Mouse (Mus musculus): ENCODE results near the gene Uqcrq. TPM values are rescaled to one million over a fixed set of nuclear protein-coding genes. Genes with fewer than 3 reads are reported as not detected.

Gene Uqcrq
- total RNA-seq (2021), result 100 to 1,000 TPM; 559 to 683 TPM
- long read RNA-seq, experiment 1, transcript Uqcrq-201 (2 exons, 1,521 nt), result major isoform, 539 of 850 reads
- long read RNA-seq, experiment 1, transcript Uqcrq-203 (3 exons, 405 nt), result minor isoform, 60 of 850 reads
- long read RNA-seq, experiment 1, transcript Uqcrq-204 (2 exons, 375 nt), result minor isoform, 12 of 850 reads
- long read RNA-seq, experiment 1, partial matches to known transcripts, result 231 of 850 reads
- long read RNA-seq, experiment 1, other reads (novel, unspliced or antisense), result 8 of 850 reads
- long read RNA-seq, experiment 2, transcript Uqcrq-201 (2 exons, 1,521 nt), result major isoform, 302 of 761 reads
- long read RNA-seq, experiment 2, transcript Uqcrq-203 (3 exons, 405 nt), result minor isoform, 26 of 761 reads
- long read RNA-seq, experiment 2, partial matches to known transcripts, result 426 of 761 reads
- long read RNA-seq, experiment 2, other reads (novel, unspliced or antisense), result 4 of 761 reads

DNA sequence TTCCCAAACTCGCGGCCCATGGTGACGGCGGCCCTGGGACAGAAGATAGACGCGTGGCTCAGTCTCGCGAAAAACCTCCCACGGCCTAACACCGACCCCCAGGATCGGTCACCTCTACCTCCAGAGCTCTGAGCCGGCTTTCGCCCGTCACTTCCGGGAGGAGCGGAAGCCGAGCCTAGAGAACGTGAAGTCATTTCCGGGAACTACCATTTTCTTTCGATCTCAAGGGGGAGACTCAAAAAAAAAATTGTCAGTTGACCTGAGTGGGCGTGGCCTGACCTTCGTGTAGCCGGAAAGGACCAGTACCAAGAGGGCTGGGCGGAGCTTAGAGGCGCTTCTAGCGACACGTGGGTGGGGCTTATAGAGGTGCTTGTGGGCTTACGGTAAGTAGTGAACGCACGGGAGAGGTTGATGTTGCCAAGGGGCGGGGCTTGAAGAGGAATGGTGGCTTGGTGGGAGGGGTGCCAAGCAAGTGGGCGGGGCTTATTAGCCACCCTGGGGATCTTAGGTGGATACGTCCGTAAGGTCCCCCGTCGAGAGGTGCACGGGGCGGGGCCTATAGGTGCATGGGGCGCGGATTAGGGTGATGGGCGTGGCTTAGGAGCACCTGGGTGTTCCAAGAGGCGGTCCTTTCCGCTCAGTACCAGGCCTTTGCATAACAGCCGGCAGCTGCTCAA is at the start of gene Uqcrq, which contains the start of gene Gdf9:
Gene Uqcrq, minus strand, starts transcription at position 162 of the 677 bp plus-strand sequence.
Gene Gdf9, plus strand, starts transcription at position 354 of the 677 bp plus-strand sequence.
- peak; percentile 80 to 96 for DNase-seq (ENCODE audit: low spot score in 2 of 2)

DNA sequence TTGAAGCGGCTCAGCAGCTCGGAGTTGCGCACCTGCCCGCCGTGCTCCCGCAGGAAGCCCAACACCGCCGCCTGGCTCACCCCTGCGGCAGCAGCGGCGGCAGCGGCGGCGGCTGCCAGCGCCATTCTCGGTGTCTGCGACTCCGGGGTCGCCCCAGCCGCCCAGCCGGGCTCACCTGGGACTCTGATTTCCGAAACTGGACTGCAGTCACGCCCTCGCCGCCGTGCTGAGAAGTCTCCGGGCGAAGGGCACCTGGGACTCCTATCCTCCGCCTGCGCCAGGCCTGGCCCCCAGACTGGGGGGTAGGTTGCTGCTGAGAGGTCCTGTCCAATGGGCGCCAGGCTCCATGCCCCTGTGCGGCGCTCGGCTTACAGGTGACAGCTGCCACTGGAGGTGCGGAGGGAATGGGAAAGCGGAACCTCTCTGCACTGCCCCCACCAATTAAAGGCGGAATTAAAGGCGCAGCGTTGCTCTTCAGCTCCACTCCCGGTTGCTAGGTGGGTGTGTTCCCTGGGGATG is 49.2 kb upstream of the Uqcrq start, which contains the start of the genes Gm9945 and Sowaha:
Gene Gm9945, plus strand, starts transcription at position 384 of the 519 bp plus-strand sequence.
Gene Sowaha, minus strand, starts transcription at position 492 of the 519 bp plus-strand sequence.
- DNase-seq (ENCODE audit: low spot score in 2 of 2), result no peak

DNA sequence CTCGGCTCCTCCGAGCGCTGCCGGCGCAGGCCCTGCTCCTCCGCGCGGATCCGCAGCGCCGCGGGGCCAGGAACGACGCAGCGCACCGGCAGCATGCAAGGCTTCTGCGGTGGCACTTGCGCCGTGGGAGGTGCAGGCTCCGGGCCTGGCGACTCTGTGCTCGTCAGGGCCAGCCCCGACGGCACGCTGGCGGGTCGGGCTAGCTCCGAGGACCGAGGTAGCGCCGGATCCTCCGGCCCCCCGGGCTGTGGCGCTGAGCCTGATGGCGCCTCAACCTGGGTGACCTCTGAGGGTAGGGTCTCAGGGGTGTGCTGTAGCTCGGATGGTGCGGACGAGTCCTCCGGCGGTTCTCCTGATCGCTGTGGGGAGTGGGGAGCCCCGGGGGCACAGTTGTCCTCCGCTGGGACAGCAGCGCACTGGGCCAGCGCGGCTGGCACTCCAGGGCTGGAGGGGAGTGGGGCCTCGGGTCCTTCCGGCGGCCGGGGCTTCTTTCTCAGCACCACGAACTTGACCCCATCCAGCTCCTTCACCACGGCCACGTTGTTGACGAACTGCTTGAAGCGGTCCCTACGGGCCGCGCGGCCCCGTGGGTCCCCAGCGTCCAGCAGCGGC is 48.6 kb upstream of the Uqcrq start:
- DNase-seq (ENCODE audit: low spot score in 2 of 2), result no peak

DNA sequence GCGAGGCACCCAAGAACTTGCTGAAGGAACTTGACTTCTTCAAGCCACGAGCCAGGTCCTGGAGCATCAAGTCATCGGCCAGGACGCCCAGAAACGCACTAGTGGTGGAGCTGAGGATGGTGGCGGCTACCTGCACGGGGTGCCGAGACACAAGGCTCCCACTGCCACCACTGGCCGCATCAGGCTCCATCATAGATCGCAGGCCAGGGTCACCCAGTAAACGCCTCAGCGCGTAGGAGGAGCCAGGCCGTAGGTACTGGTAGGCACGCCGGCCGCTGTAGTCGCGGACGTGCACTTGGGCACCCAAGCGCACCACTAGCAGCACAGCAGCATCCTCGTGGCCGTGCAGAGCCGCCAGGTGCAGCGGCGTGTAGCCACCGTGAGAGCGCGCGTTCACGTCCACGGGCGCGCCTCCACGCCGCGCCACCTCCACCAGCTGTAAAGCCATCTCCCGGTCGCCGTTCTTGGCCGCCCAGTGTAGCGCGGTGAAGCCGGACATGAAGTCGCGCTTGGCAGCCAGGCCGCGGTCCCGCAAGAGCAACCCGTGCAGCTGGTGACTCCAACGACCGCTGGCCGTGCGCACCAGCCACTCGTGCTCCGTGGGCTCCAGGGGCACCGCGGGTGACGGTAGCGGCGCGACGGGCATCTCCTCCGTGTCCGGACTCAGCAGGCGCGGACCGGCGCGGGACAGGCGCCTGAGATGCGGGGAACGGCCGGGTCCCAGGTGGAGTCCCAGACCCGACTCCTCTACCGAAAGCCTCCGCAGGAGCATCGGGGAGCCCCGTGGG is 47.9 kb upstream of the Uqcrq start:
- no peak for DNase-seq (ENCODE audit: low spot score in 2 of 2)

DNA sequence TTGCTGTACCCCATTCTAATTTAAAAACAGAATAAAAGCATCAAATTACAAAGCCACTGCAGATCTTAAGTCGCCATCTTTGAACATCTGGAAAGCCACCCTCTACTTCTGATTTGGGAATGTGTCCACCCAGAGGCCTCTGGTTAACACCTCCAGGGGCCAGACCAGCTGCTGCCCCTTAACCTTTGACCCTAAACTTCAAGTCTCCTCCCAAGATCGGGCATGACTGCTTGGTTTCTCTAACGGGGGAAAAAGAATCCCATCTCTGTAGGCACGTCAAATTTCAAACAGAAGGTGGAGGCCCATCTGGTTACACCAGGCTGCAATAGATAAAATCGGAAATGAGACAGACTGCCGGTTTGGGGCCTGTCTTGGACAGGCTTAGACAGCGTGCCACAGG is 47.2 kb upstream of the Uqcrq start:
- no peak for DNase-seq (ENCODE audit: low spot score in 2 of 2)

DNA sequence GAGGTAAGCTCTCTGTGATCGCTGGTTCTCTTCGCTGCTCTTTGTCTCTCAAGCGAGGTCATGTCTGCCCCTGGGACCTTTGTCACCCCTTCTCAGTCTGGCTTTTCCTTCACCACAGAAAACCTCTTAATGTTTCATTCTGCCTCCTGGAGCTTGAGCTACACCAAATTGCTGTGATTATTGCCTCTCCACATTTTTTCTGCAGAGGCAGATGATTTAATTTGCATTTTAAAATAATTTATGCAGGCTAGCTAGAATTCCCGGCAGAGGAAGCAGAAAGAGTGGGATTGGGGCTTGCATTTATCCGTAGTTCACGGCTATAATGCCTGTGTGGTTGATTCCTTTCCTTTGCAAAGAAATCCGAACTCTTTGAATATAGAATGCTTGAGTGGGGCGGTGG is 45.0 kb upstream of the Uqcrq start:
- no peak for DNase-seq (ENCODE audit: low spot score in 2 of 2)

DNA sequence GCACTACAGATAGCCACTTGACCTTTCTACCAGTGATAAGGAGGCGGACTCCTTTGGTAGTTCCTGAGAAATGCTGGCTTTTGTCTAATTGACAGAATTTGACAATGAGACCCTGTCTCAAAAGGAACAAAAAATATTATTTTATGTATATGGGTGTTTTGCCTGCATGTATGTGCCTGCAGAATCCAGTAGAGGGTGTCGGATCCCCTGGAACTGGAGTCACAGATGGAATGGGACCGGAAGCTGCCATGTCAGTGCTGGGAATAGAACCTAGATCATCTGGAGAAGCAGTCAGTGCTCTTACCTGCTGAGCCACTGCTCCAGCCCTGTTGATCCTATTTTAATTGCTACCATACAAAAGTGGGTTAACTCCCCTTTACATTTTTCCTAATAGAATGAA is 42.1 kb upstream of the Uqcrq start:
- DNase-seq (ENCODE audit: low spot score in 2 of 2), result no peak

DNA sequence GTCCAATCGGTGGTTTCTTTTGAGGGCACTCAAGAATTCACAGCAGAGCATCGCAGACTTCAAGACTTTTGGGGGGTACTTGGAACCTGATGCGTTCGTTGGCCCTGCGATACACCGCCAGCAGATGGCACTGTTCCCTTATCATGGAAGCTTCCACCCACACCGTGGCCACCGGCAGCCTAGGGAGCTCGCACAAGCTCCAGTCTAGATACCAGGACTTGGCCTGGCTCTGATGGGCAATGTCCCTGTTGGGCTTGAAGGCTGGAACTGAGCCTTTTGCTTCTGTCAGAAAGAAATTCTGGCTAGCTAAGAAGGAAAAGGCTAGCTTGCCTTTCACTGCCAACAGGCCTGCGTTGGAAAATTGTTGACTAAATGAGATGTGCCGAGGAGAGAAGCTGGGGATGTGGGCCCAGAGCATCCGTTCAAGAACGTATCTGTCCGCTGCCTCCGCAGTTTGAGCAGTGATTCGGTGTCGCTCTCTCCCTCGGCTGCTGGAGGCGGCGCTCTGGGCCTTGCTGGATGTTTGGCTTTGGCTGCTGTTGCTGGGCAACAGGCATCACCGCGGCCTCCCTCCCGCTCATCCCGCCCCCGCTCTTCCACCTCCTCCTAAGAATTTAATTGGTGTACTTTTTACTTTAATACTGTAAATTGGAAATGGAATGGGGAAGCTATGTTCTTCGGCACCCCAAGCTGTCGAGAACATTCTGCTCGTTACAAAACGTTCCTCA is 39.5 kb upstream of the Uqcrq start, which contains the start of gene Gm9837:
Gene Gm9837, minus strand, starts transcription at position 512 of the 728 bp plus-strand sequence.
- peak; percentile 70 to 75 for DNase-seq (ENCODE audit: low spot score in 2 of 2)

DNA sequence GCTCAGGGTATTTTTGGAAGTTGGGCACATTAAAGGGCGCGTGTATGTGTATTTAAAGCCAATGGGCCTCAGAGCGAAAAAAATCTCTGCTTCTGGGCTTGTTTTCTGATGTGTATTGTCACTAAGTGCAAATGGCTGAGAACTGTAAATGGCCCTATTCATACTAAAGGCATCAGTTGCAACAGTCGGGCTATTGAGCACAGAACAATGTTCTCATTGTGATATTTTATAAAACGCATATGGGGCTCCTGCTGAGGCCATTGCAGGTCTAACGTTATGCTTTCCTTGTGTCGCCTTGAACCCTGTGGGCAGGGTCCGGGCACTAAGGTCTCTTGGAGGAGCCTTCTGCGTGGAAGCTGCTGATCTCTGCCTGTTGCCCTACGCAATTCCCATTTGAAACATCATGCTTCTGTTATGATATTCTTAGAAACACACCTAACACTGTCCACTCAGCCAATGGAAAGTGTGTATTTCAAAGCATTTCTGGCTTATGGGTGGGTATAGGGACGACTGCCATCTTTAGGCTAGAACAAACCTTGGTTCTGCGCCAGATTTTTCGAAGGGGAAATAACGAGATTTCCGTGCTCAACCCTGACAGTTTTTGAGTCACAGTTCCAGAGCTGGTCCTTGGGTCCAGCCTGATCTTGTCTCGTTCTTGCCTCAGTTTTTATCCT is 38.8 kb upstream of the Uqcrq start:
- DNase-seq (ENCODE audit: low spot score in 2 of 2), result no peak

DNA sequence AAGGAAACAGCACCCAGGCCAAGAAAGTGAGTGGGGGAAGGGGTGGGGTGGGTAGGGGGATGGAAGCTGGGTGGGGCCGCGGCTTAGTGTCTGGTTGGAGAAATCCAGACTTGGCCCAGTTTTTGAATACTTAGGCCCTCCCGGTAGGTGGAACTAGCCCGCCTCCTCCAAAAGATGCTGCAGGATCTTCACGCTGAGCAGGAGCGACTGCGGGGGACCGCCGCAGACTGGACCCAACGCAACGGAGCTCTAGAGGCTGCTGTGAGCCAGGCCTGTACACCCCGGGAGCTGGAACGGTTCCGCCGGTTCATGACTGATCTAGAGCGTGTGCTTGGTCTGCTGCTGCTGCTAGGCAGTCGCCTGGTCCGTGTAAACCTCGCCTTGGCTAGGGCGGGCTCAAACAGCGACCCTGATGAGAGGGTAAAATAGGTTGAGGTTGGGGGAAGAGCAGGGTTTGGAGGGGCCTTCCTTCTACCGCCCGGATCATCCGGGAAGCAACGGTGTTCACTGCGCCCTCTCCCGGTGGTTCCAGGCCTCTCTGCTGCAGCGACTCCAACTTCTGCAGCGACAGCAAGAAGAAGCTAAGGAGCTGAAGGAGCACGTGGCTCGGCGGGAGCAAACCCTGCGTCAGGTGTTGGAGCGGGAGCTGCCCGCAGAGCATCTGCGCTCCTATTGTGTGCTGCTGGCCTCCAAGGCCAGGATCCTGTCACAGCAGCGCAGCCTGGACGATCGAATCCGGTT is 35.8 kb upstream of the Uqcrq start:
- DNase-seq (ENCODE audit: low spot score in 2 of 2), result peak in 1 of 2 experiments; percentile 44

DNA sequence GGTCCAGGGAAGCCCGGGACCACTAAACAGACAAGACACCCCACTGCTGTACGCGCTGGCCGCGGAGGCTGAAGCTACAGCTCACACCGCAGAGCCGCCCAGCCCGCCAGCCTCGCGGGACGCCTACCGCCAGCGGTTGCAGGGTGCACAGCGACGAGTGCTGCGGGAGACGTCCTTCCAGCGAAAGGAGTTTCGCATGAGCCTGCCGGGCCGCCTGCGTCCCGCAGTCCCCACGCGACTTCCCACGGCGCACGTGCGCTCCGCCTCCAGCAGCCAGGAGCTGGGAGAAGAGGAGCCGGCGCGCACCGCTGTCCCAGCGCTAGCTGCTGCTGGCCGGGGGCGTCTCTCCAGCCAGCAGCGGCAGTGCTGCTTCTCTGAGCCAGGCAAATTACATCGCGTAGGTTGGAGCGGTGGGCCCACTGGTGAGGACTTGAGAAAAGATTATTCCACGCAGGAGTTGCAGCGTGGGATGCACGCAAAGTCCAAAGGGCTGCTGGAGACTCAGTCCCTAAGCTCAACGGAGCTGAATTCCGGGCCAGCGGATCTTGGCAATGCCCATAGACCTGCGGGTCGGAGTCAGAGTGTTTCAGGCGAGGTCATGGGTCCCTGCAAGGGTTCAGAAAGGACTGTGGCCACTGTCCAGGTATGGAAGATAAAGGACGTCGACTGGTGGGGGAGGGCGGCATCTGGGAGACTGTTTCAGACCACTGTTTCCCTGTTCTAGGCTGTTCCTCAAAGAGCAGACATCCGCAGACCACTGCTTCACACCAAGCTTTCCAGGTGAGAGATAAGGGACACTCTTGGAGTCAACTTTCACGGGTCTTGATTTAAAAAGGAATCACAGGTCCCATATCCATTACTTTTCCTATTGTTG is 33.2 kb upstream of the Uqcrq start:
- no peak for DNase-seq (ENCODE audit: low spot score in 2 of 2)

DNA sequence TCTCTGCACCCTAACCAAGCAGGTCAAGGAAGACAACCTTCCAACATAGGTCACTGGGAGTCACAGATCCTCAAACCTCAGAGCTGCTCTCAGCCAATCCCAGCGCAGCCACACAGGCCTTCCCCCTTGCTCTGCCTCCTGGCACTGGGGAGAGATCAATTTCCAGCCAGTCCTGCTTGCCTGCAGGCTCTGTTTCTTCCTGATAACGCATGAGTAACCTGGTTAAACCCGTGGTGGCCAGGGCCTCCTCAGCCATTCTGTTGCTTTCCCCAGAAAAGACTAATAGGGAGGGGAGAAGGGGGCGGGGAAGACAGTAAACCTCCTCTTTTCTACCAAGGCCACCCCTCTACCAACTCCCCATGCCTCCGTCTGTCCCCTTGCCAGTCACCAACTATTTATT is 31.1 kb upstream of the Uqcrq start:
- no peak for DNase-seq (ENCODE audit: low spot score in 2 of 2)

DNA sequence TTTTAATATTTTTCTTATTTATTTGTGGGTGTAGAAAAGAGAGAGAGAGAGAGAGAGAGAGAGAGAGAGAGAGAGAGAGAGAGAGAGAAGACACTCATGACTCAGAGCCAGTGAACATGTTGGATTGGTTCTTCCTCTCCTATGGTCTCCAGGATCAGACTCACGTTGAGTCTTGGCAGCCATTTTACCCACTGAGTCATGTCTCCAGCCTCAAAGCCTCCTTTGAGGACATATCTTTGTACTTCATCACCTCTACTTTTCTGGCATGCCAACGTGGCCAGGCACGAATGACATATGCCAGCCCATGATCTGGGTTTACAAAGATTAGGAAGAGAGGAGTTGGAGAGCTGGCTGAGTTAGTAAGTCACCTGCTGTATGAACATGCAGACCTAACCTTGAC is 29.6 kb upstream of the Uqcrq start:
- DNase-seq (ENCODE audit: low spot score in 2 of 2), result no peak

DNA sequence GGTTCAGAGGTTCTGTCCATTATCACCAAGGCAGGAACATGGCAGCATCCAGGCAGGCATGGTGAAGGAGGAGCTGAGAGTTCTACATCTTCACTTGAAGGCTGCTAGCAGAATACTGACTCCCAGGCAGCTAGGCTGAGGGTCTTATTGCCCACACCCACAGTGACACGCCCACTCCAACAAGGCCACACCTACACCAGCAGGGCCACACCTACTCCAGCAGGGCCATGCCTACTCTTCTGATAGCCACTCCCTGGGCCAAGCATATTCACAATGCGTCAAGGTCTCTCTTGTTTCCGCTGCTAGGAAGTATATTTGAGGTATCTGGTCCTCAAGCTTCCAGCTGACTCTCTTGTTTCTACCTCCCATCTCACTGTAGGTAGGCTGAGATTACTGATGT is 28.4 kb upstream of the Uqcrq start:
- DNase-seq (ENCODE audit: low spot score in 2 of 2), result no peak

DNA sequence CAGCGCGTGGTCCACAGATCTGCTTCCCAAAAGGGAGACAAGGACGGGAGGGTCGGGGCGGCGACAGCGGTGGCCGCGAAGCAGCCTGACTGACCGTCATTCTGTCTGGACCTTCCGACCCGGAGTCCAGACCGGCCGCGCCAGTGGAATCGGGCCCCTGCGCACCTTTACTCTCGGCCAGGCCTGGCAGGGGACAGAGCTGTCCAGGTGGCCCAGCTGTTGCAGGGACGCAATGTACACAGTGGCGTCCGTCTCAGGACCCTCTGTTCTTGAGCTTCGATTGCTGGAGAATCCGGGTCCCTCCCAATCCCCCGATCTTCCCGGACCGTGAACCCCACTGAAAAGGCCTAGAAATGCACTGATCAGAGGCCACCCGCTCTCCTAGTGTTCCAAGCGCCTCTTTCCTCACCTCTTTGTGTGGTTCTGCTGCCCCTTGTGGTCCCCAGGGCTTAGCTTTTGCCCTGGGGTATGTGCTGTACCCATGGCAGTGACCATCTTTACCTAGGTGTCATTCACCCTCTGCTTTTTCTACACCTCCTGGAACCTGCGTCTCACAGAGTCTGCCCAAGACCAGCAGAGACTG is 26.8 kb upstream of the Uqcrq start:
- no peak for DNase-seq (ENCODE audit: low spot score in 2 of 2)

DNA sequence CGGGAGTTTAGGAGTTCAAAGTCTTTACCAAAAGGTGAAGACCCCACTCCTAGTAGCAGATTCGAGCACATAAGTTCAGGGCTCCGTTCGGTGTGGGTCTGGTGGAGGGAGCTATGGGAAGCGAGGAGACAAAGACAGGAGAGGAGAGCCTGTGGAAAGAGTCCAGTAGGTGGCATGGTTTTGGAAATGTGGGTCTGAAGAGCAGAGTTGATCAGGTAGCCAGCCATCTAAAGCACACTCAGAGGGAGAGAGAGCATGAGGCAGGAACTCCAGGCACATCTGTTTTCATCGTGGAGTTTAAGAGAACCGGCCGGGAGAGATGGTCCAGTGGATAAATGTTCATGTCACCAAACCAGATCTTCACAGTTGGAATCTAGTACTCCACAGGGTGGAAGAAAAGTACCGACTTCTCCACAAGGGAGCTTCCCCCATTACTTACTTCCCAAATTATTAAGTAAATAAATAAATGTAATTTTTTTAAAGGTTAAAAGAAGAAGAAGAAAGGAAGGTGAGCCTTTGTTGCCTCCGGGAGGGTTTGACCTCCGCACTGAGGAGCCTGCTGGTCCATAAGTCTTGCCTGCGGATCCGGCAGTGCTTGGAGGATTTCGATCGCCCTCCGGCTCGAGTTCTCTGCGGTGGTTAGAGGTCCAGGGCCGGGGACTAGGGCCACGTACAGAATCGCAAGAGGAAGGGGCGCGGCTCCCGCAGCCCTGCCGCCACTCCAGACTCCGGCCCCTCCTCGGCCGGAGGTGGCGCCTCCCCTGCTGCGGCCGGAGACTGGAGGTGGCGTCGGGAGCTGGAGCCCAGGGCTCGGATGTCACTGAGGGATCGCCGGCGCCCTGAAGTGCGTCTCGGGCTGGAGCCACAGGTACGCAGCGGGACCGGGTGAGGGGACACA is 26.1 kb upstream of the Uqcrq start, which contains the start of the genes Gm10447 and Shroom1:
Gene Gm10447, minus strand, starts transcription at position 637 of the 898 bp plus-strand sequence.
Gene Shroom1, plus strand, starts transcription at position 732 of the 898 bp plus-strand sequence.
- DNase-seq (ENCODE audit: low spot score in 2 of 2), result peak in 1 of 2 experiments; percentile 32

Data from adrenal gland, postnatal 4 days (tissue).